Mouse (Mus musculus): ENCODE results near the gene Smarca5. TPM values are rescaled to one million over a fixed set of nuclear protein-coding genes. Genes with fewer than 3 reads are reported as not detected.

The Smarca5 gene
- polyA plus RNA-seq, 1 experiment from 2014 or later: 161 TPM

Other genes with a start within 250 kb of the Smarca5 start
- gene Gypa, start 245.7 kb downstream of the Smarca5 start, polyA plus RNA-seq (2014; fragmentation: Nextera tagmentation; extraction: Ambion mirVana): 15.2 and 16.7 TPM in 2 replicates
- 0.03 TPM in 1 of 2 replicates, not detected in the other for gene Frem3, start 128.4 kb downstream of the Smarca5 start, polyA plus RNA-seq (2014; fragmentation: Nextera tagmentation; extraction: Ambion mirVana)
- gene Gab1, start 141.0 kb upstream of the Smarca5 start, polyA plus RNA-seq (2014; fragmentation: Nextera tagmentation; extraction: Ambion mirVana): 25.9 and 27.6 TPM in 2 replicates